Mouse (Mus musculus): ENCODE measurements around the gene Epor.

The Epor gene

DNA sequence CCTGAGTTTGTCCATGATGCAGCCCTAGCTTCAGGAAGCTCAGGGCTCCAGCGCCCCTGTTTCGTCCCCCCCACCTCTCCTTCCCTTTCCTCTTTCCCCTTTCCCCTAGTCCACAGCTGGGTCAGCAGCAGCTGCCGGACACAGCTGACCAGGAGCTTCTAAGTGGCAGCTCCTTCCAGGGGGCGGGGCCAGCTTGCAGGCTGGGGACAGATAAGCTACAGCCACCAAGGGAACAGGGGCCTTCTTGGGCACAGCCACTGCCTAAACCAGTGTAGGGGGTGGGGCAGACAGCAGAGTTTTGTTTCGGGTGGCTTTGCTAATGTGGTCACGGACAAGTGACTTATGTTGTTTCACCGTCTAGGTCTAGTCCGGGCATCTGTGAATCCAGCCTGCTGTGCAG is at the start of gene Epor:
Gene Epor, minus strand, starts transcription at position 90 of the 400 bp plus-strand sequence.
- DNase-seq (ENCODE audit: low spot score): no peak

DNA sequence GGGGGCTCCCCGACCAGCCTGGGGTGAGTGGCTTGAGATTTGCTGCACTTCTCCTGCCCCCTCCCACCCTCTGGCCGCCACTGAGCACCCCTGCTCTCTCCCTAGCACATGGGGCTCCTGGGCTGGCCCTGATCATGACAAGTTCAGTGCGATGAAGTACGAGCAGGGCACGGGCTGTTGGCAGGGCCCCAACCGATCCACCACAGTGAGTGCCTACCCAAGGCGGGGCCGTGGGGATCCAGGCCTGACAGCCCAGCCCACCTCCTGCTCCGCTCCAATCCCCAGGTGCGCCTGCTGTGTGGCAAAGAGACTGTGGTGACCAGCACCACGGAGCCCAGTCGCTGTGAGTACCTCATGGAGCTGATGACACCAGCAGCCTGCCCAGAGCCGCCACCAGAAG is 49.4 kb upstream of the Epor start:
- no peak for DNase-seq (ENCODE audit: low spot score)

DNA sequence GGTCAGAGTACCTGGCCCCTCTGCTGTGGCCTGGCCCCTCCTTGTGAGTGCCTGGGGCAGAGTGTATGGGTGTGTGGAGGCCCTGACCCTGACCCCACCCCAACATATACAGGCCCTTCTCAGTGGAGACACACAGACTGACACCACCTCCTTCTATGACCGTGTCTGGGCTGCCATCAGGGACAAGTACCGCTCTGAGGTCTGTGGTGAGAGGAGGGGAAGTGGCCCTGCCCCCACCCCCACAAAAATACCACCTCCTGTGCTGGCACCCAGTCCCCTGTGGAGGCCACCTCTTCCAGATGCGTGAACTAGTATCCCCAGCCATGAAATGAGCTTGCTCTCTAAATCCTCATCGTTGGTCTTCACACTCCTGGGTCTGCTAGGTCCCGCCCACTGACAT is 47.7 kb upstream of the Epor start:
- DNase-seq (ENCODE audit: low spot score): no peak

GRCm38 (mm10) chr9:22004546-22004945 is 41.2 kb upstream of the Epor start:
- no peak for DNase-seq (ENCODE audit: low spot score)

DNA sequence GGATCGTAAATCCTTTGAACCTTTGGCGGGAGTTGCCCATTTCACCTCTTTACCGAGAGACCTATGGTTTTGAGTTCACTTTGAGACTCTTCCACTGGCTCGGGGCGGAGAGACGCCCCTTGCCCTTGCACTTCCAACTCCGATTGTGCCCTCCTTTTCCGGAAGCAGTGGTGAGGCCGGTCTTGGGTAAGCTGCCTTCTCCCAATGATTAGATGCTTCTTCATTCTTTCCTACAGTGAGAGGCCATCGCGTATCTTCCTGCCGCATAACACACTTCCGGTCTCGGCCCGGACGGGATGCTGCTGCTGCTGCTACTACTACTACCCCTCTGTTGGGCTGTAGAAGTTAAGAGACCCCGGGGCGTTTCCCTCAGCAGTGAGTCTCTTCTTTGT is 39.9 kb upstream of the Epor start:
- DNase-seq (ENCODE audit: low spot score): no peak

- peak; percentile 100 for DNase-seq (ENCODE audit: low spot score)
Observed at GRCm38 (mm10) chr9:22002194-22003162, 39.2 kb upstream of the Epor start, which contains the start of the genes Ccdc151 and Prkcsh. Gene Ccdc151, minus strand, starts transcription at chr9:22002634. Gene Prkcsh, plus strand, starts transcription at chr9:22002806.

DNA sequence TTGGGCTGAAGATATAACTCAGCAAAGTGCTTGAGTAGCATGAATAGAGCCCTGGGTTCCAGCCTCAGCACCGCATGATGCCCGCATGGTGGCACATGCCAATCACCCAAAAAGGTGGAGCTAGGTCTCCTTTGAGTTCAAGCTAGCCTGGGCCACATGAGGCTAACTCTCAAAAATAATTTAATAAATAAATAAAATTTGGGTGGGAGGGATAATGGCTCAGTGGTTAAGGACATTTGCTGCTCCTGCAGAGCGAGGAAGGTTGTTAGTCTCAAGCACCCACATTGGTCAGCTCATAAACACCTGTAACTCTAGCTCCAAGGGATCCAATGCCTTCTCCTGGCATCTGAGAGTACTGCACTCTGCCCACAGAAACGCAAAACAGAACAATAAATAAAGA is 38.3 kb upstream of the Epor start:
- no peak for DNase-seq (ENCODE audit: low spot score)

- no peak for DNase-seq (ENCODE audit: low spot score)
Observed at GRCm38 (mm10) chr9:22000296-22000695, 37.0 kb upstream of the Epor start.

DNA sequence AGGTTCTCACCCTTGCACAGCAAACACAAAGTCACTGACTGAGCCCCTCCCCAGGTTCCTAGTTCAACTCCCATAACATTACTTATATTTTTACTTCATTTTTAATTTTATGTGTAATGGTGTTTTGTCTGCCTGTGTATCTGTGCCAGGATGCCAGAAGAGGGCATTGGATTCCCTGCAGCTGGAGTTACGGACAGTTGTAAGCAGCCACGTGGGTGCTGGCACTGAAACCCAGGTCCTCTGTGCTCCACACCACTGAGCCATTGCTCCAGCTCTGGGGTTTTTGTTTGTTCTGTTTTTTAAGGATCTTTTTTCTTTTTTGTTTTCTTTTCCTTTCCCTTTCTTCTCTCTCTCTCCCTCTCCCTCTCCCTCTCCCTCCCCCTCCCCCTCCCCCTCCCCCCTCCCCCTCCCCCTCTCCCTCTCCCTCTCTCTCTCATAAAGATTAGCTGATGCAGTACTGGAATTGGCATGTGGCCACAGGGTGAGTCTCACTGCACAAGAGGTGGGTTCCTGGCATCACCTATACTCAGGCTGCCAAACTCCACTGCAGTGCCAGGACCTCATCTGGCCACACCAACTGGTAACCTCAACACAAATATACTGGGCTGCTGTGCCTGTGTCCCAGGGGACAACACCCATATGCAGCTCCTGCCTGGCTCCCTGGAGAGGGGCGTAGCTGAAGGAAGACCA is 33.0 kb upstream of the Epor start:
- DNase-seq (ENCODE audit: low spot score): no peak

GRCm38 (mm10) chr9:21992227-21992626 is 28.9 kb upstream of the Epor start:
- DNase-seq (ENCODE audit: low spot score): no peak

DNA sequence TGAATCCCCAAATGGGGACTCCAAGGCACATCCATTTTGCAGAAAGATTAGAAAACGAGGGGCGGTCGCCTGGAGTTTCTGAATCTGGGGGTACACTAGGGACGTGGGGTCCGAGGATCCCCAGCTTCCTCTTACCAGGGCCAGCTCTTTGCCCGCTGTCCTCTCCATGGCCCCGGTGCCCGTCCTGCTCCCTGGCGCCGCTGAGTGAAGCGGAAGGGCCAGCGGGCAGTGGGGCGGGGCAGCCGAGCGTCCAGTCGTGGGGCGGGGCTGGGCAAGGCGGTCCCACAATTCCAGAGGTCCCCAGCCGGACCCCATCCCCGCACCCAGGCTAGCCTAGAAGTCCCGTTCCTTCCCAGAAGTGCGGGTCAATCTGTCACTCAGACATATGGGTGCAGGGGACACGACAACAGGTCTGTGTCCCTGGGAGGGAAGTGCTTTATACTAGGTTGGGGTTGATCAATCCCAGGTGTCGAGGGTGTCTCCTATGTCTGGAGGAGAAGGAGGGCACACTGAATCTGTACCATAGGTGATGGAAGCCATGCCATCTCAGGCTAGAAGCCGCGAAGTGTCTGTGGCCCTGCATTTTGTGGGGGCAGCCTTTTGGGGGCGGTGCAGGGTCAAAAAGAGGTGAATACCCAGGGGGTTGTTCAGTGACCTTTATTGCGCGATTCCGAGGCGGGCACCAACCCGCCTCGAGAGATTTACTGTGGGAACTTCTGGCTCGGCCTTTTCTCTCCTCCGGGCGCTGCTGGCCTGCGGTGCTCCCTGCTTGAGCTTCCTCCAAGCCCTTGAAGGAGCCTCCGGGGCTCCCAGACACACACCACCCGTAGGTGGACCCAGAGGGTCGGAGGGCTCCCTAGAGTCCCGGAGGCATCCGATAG is 26.2 kb upstream of the Epor start, which contains the start of gene Rgl3:
Gene Rgl3, minus strand, starts transcription at position 217 of the 881 bp plus-strand sequence.
- peak; percentile 43 for DNase-seq (ENCODE audit: low spot score)

GRCm38 (mm10) chr9:21988421-21989101 is 25.3 kb upstream of the Epor start:
- peak; percentile 21 for DNase-seq (ENCODE audit: low spot score)

DNA sequence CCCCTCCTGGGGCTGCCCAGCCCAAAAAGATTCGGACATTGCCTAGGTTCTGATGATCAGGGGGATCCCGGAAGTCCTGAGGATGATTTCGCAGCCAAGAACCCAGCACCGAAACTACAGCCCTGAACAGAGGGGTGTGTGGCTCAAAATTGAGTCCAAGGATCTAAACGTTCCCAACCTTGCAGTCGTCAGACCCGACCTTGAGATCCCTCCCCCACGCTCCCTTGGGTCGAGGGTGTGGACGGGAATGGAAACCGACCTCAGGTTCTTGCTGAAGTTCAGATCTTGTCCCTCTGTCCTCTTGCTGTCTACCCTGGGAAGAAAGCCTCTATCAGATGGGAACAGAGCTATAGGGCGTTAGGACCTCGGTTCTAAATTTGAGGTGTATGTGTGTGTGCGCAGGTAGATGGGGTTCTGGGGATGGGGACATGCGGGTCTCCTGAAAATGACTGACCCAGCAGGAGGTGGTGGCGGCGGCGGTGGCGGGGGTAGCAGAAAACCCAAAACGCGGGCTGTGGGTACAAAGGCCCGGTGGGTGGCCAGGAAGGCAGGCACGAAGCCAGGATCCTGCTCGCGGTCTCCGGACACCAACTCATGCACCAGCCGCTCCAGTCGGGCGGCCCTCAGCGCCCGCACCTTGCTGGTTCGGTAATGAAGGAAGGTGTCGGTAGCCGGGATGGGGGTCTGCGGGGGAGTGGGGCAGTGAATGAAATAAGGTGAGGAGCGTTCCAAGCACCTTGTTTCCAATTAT is 24.5 kb upstream of the Epor start:
- no peak for DNase-seq (ENCODE audit: low spot score)

GRCm38 (mm10) chr9:21983911-21984310 is 20.6 kb upstream of the Epor start:
- DNase-seq (ENCODE audit: low spot score): no peak

GRCm38 (mm10) chr9:21978398-21979128 is 15.3 kb upstream of the Epor start:
- no peak for DNase-seq (ENCODE audit: low spot score)

DNA sequence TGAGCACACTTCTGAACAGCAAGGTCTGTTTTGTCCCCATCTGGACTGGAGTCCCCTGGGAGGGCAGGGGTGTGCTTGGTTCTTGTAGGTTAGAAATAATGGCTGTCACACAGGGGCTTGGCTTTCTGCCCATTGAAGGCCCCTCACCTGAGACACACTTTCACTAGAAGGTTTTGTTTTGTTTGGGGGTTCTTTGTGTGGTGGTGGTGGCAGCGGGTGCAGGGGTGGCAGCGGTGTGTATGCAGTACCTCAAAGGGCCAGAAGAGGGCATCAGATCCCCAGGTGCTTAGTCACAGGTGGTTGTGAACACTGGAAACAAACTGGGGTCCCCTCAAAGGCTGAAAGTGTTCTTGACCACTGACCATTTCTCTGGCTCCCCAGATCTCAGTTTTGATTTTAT is 14.7 kb upstream of the Epor start:
- no peak for DNase-seq (ENCODE audit: low spot score)

GRCm38 (mm10) chr9:21977331-21977730 is 14.0 kb upstream of the Epor start:
- no peak for DNase-seq (ENCODE audit: low spot score)

DNA sequence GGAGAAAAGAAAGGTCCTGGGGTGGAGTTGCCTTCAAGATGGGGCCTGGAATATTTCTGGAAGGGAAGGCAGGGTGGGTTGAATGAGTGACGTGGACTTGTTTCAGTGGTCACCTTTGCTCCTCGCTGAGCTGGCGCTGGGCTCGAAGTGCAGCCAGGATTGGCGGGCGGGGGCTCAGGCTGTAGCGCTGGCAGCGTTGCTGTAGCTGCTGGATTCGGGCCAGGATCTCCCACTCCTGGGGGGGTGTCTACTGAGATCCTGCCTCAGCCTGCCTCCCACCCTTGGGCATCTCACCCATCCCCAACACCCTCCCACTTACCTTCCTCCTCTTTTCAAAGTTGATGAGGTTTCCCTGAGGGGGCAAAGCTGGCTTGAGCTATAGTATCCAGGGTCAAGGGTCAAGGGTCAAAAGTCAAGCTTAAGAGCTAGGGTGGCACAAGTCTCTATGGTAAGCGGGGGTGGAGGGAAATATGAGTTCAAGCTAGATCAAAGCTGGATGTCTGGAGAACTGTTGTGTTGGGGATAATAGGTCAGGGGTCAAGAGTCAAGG is 13.4 kb upstream of the Epor start:
- DNase-seq (ENCODE audit: low spot score): no peak

GRCm38 (mm10) chr9:21969304-21969703 is 6.0 kb upstream of the Epor start:
- no peak for DNase-seq (ENCODE audit: low spot score)

DNA sequence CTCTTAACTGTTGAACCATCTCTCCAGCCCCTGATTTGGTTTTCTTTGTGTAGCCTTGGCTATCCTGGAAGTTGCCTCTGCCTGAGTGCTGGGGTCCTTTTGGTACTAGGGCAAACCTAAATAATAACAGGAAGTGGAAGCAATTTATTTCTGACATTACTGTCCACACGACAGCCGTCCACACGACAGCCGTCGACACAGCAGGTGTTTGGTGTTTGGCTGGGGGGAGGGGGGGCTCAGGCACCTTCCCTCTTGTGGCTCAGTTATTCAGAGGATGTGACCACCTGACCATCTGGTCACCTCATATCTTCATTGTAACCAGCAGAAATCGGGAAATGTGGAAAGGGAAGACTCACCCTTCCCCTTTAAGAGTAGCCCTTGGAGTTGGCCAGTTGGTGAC is 5.6 kb upstream of the Epor start:
- no peak for DNase-seq (ENCODE audit: low spot score)
